Mouse (Mus musculus): Measurements from ENCODE around the gene Iqce.

GRCm38 (mm10) chr5:140654096-140654845 lies 47.9 kb downstream of the Iqce start:
- TF ChIP-seq CTCF (IDR thresholded peaks at IDR 0.05; ENCODE audit: control insufficient read depth, insufficient read depth, low read length) (no peak), POLR2A (IDR thresholded peaks at IDR 0.05; ENCODE audit: borderline replicate concordance, control insufficient read depth, low read depth, low read length) (no peak)

Measured in bone marrow, adult 2 months (tissue).